Mouse (Mus musculus) intestine, embryonic 16.5 days (tissue): ENCODE results near the gene Lrp1. TPM values are rescaled to one million over a fixed set of nuclear protein-coding genes. Genes with fewer than 3 reads are reported as not detected.
"Not testable (repeated sequence)": the region's sequence is repeated elsewhere in the genome, so short reads cannot be mapped to it uniquely, and the experiment has no call there.

ENCODE experiments used
- ATAC-seq: fragments of 200-750 bp; cut with Nextera tagmentation; 2 replicates; pipeline ENCODE4 v1.8.0; 2017; ENCODE audit warnings: moderate TSS enrichment, moderate library complexity
- H3K27ac ChIP-seq: fragments of 300-500 bp; sonication (generic); 2 replicates; pipeline ENCODE4 v1.5.1; 2014; ENCODE audit warnings: mild to moderate bottlenecking, low read length
- H3K27me3 ChIP-seq: fragments of 300-500 bp; sonication (generic); replicated peaks from 2 replicates; pipeline ENCODE4 v1.6.1; 2014; ENCODE audit warnings: low read length, control low read depth, mixed read lengths; ENCODE audit not compliant: control insufficient read depth, insufficient read depth
- H3K36me3 ChIP-seq: fragments of 300-500 bp; sonication (generic); 2 replicates; pipeline ENCODE4 v1.6.1; 2014; ENCODE audit warnings: low read length, control low read depth; ENCODE audit not compliant: control insufficient read depth, insufficient read depth
- H3K4me1 ChIP-seq: fragments of 300-500 bp; sonication (generic); 2 replicates; pipeline ENCODE4 v1.6.1; 2014; ENCODE audit warnings: low read length, control low read depth, mixed read lengths; ENCODE audit not compliant: control insufficient read depth, insufficient read depth
- H3K4me2 ChIP-seq: fragments of 300-500 bp; sonication (generic); 2 replicates; pipeline ENCODE4 v1.6.1; 2014; ENCODE audit warnings: low read depth, low read length, control low read depth
- H3K4me3 ChIP-seq: fragments of 300-500 bp; sonication (generic); 2 replicates; pipeline ENCODE4 v1.5.1; 2014; ENCODE audit warnings: mild to moderate bottlenecking, low read length
- H3K9ac ChIP-seq: fragments of 300-500 bp; sonication (generic); 2 replicates; pipeline ENCODE4 v1.6.1; 2014; ENCODE audit warnings: low read depth, low read length
- H3K9me3 ChIP-seq: fragments of 300-500 bp; sonication (generic); 2 replicates; pipeline ENCODE4 v1.6.1; 2016; ENCODE audit warnings: low read length, control low read depth; ENCODE audit not compliant: control insufficient read depth
- WGBS: fragments of 180-500 bp; shearing (Covaris S2); extraction: QIAGEN DNeasy Blood & Tissue Kit; methylation state at CpG from one replicate; pipeline ENCODE4 v1.1.7; 2014; 5-methylcytosine and 5-hydroxymethylcytosine counted together
- polyA plus RNA-seq: library from polyadenylated mRNA; unstranded; fragments of >200 nt; fragmentation: Nextera tagmentation; extraction: Ambion mirVana; gene quantifications from 2 replicates; pipeline ENCODE4 v1.2.1, GENCODE M21; 2015

Lrp1 gene
- polyA plus RNA-seq, 1 experiment from 2014 or later = 64.6 TPM

DNA sequence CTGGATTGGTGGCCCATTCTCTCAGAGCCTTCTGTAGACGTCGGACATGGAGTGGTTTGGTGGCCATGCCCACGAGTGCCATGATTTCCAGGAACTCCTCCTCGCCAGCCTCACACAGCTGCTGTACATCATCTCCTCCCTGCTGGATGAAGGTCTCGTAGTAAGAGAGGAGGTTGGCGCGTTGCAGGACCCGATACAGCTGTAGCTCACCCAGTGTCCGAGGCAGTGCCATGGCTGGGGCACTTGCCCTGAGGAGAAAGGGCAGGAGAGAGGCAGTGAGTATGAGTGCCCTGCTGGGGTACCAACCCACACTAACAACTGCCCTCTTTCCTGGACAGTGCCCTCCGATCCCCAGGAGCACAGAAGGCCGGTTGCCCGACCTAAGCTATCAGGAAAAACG lies 43.9 kb upstream of the Lrp1 start:
- WGBS = 46% methylated on average over 13 of the region's 13 CpGs
- Histone ChIP-seq H3K4me2 (peak overlapping the region; percentile 76), H3K4me1 (peaks cover 58% of the 10 kb centered on the region), H3K9me3 (no peaks in the 10 kb centered on the region), H3K9ac (peak overlapping the region; percentile 80; the same call in 1 of the 2 replicates), H3K27me3 (no peaks in the 10 kb centered on the region), H3K36me3 (peaks cover 2% of the 10 kb centered on the region; the same call in 1 of the 2 replicates), H3K27ac (no peak overlapping the region), H3K4me3 (peak overlapping the region; percentile 66)
- ATAC-seq = no peak

GRCm38 (mm10) chr10:127664166-127664565 lies 43.2 kb upstream of the Lrp1 start:
- H3K4me2 ChIP-seq = peak overlapping the region; percentile 76; the same call in 1 of the 2 replicates
- WGBS = 38% methylated on average over 16 of the region's 16 CpGs
- no peak overlapping the region for H3K4me3 ChIP-seq
- no peak overlapping the region for H3K27ac ChIP-seq
- ATAC-seq = no peak
- no peaks in the 10 kb centered on the region for H3K9me3 ChIP-seq
- H3K36me3 ChIP-seq = peaks cover 6% of the 10 kb centered on the region; the same call in 1 of the 2 replicates
- no peaks in the 10 kb centered on the region for H3K27me3 ChIP-seq
- peaks cover 58% of the 10 kb centered on the region for H3K4me1 ChIP-seq
- H3K9ac ChIP-seq = peak overlapping the region; percentile 80; the same call in 1 of the 2 replicates

DNA sequence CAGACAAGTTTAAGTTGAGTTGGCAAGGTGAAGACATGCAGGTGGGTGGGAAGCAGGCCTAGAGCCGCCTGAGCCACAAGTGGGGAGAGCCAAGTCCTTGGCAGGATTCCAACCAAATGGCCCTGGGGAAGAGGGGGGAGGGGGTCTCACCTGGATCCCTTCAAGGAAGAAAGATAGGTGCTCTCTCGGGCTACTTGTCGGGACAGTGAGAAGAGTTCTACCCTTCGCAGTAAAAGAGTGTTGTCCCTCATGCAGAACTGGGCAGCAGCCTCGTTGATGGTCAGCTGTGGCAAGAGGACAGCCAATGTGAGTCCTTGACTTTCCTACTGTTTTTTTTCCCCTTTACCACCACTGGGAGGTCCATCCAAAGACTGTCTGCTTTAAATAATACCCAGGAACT lies 42.6 kb upstream of the Lrp1 start:
- 30% methylated on average over 5 of the region's 5 CpGs for WGBS
- Histone ChIP-seq H3K27me3 (no peaks in the 10 kb centered on the region), H3K4me1 (peaks cover 64% of the 10 kb centered on the region), H3K9ac (0 out of 2 replicates have a peak overlapping the region, but pooled peaks have one; percentile 18), H3K36me3 (peaks cover 6% of the 10 kb centered on the region; the same call in 1 of the 2 replicates), H3K4me3 (no peak overlapping the region), H3K9me3 (no peaks in the 10 kb centered on the region), H3K4me2 (no peak overlapping the region), H3K27ac (no peak overlapping the region; the same call in 1 of the 2 replicates)
- no peak for ATAC-seq

GRCm38 (mm10) chr10:127662666-127663253 lies 41.8 kb upstream of the Lrp1 start:
- peak overlapping the region; percentile 36 for H3K4me3 ChIP-seq
- H3K9ac ChIP-seq = peak overlapping the region; percentile 59
- H3K27ac ChIP-seq = peak overlapping the region; percentile 83
- no peaks in the 10 kb centered on the region for H3K27me3 ChIP-seq
- 37% methylated on average over 19 of the region's 19 CpGs for WGBS
- no peak for ATAC-seq
- peaks cover 6% of the 10 kb centered on the region; the same call in 1 of the 2 replicates for H3K36me3 ChIP-seq
- H3K9me3 ChIP-seq = no peaks in the 10 kb centered on the region
- H3K4me2 ChIP-seq = peak overlapping the region; percentile 55
- peaks cover 59% of the 10 kb centered on the region for H3K4me1 ChIP-seq

GRCm38 (mm10) chr10:127661915-127662663 lies 41.1 kb upstream of the Lrp1 start:
- H3K27me3 ChIP-seq = no peaks in the 10 kb centered on the region
- H3K4me2 ChIP-seq = peak overlapping the region; percentile 55
- H3K4me1 ChIP-seq = peaks cover 64% of the 10 kb centered on the region
- peak overlapping the region; percentile 83 for H3K27ac ChIP-seq
- H3K9ac ChIP-seq = peak overlapping the region; percentile 59
- ATAC-seq = peak; percentile 34
- peak overlapping the region; percentile 36 for H3K4me3 ChIP-seq
- 3% methylated on average over 16 of the region's 16 CpGs for WGBS
- no peaks in the 10 kb centered on the region for H3K9me3 ChIP-seq
- peaks cover 6% of the 10 kb centered on the region; the same call in 1 of the 2 replicates for H3K36me3 ChIP-seq

- Histone ChIP-seq H3K9ac (peak overlapping the region; percentile 59), H3K4me2 (peak overlapping the region; percentile 55), H3K27me3 (no peaks in the 10 kb centered on the region), H3K9me3 (no peaks in the 10 kb centered on the region), H3K4me1 (peaks cover 65% of the 10 kb centered on the region), H3K27ac (peak overlapping the region; percentile 83), H3K4me3 (peak overlapping the region; percentile 36), H3K36me3 (peaks cover 6% of the 10 kb centered on the region; the same call in 1 of the 2 replicates)
- peak; percentile 24 for ATAC-seq
- 21% methylated on average over 14 of the region's 14 CpGs for WGBS
These were observed 40.5 kb upstream of the Lrp1 start for GRCm38 (mm10) chr10:127661291-127661914.

DNA sequence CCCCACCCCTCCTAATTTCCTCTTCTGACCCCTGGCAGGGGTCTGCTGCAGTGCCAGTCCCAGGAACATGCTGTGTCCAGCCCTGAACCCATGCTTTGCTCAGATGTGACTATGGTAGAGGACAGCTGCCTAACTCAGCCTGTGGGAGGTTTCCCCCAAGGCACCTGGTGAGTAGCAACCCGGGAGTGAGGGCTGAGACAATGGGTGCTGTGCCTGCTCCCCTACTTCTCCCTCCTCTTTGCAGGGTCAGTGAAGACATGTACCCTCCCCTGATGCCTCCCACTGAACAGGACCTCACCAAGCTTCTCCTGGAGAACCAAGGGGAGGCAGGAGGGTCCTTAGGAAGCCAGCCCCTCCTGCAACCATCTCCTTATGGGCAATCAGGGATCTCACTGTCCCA lies 38.6 kb upstream of the Lrp1 start:
- Histone ChIP-seq H3K4me1 (peaks cover 53% of the 10 kb centered on the region), H3K4me2 (no peak overlapping the region), H3K9me3 (no peaks in the 10 kb centered on the region), H3K4me3 (no peak overlapping the region), H3K27me3 (no peaks in the 10 kb centered on the region), H3K9ac (no peak overlapping the region), H3K27ac (0 out of 2 replicates have a peak overlapping the region, but pooled peaks have one; percentile 5), H3K36me3 (peaks cover 14% of the 10 kb centered on the region)
- WGBS = 59% methylated on average over 1 of the region's 1 CpGs
- no peak for ATAC-seq

DNA sequence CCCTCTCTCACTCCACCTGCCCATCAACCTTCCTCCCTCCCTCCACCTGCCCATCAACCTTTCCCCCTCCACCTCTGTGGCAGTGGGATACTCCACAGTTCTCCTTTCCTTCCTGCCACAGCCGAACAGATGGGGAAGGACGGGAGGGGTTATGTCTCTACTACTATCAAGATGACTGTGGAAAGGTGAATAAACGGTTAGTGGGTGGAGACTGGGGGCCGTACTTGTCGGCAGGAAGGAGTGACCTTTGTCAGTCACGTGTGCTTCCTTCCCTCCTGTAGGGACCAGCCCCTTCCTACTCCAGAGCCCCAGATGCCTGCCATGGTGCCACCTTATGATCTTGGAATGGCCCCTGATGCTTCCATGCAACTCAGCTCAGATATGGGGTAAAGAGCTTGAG lies 37.1 kb upstream of the Lrp1 start:
- H3K27ac ChIP-seq = peak overlapping the region; percentile 66
- no peaks in the 10 kb centered on the region for H3K27me3 ChIP-seq
- peak; percentile 68 for ATAC-seq
- peaks cover 39% of the 10 kb centered on the region for H3K4me1 ChIP-seq
- H3K4me3 ChIP-seq = peak overlapping the region; percentile 33
- peak overlapping the region; percentile 59 for H3K9ac ChIP-seq
- 13% methylated on average over 6 of the region's 6 CpGs for WGBS
- H3K9me3 ChIP-seq = no peaks in the 10 kb centered on the region
- peaks cover 24% of the 10 kb centered on the region for H3K36me3 ChIP-seq
- H3K4me2 ChIP-seq = peak overlapping the region; percentile 40

- not testable (repeated sequence) for H3K4me3 ChIP-seq, H3K4me2 ChIP-seq, H3K27me3 ChIP-seq, ATAC-seq, H3K9me3 ChIP-seq, H3K9ac ChIP-seq, H3K27ac ChIP-seq
- H3K4me1 ChIP-seq = peaks cover 37% of the 10 kb centered on the region
- peaks cover 29% of the 10 kb centered on the region for H3K36me3 ChIP-seq
- WGBS = 62% methylated on average over 6 of the region's 6 CpGs
These were observed 36.7 kb upstream of the Lrp1 start for GRCm38 (mm10) chr10:127657617-127658016.
